8 mouse cellular contexts compared by ENCODE assay signal in the genomic region with DNA sequence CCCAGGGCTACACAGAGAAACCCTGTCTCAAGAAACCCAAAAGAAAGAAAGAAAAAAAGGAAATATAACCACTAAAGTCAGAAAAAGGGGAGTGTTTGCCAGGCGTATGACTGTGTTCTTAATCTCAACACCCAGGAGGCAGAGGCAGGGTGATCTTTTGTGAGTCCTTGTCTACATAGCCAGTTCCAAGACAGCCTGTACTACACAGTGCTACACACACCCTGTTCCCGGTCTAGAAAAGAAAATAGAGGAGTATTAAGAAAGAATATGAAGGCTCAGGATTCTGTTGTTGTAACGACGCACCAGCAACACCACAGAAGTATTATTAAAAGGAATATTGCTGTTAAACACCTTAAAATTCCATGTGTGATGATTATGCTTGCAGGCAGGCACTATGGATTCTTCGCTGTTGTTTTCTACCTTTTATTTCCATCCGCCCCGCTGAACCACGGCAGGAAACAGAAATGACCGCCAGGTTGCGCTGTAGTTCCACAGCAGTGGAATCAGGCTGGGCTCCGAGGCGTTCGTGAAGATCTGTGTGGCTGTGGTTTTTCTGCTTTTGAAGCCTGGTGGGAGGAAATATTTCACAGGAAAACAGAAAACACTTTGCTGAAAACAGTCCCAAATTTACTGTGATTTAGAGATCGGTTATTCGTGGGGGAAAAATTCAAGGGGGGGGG. TPM values are rescaled to one million over a fixed set of nuclear protein-coding genes. Genes with fewer than 3 reads are reported as not detected.
DNase-seq lines count a peak whose midpoint lies in the region; ATAC-seq lines count a peak whose summit lies in the region.

No protein-coding gene starts in this region.

- H3K27ac ChIP-seq in hindbrain, embryonic 14.5 days, result no peak overlapping the region

- WGBS in hindbrain, embryonic 14.5 days, result 18% methylated on average over 15 of the region's 15 CpGs

- peak; percentile 91 for ATAC-seq in hindbrain, embryonic 14.5 days (ENCODE audit: low FRiP score)
- peak; percentile 98 for ATAC-seq in megakaryocyte, adult 5-6 weeks (ENCODE audit: poor library complexity, severe bottlenecking)

- H3K9me3 ChIP-seq in hindbrain, embryonic 14.5 days (ENCODE audit: control insufficient read depth, low read length), result no peaks in the 10 kb centered on the region

- H3K4me2 ChIP-seq in hindbrain, embryonic 14.5 days (replicated peaks), result no peak overlapping the region

- H3K4me1 ChIP-seq in hindbrain, embryonic 14.5 days (replicated peaks; ENCODE audit: control insufficient read depth, insufficient read depth, low read length), result no peaks in the 10 kb centered on the region

- no peak overlapping the region for H3K4me3 ChIP-seq in hindbrain, embryonic 14.5 days (replicated peaks; ENCODE audit: low read length)

- no peaks in the 10 kb centered on the region for H3K27me3 ChIP-seq in hindbrain, embryonic 14.5 days (ENCODE audit: control insufficient read depth, insufficient read depth, low read length)

- no peak overlapping the region for H3K9ac ChIP-seq in hindbrain, embryonic 14.5 days

- peak; percentile 69 for DNase-seq in MN1 (ENCODE audit: low spot score)
- DNase-seq in cerebellum, adult 18-20 months, result peak; percentile 61 to 70
- DNase-seq in forelimb bud, embryonic 11.5 days (ENCODE audit: low read depth, low spot score), result peak; percentile 89
- peak; percentile 96 for DNase-seq in hindbrain, embryonic 14.5 days (ENCODE audit: low spot score)
- peak; percentile 81 to 86 for DNase-seq in layer of hippocampus, postnatal 14 days (ENCODE audit: low spot score in 2 of 2)
- peak; percentile 86 to 91 for DNase-seq in right cerebral cortex, adult 2 months (ENCODE audit: low spot score in 2 of 2)
- DNase-seq in urinary bladder, adult 2 months (ENCODE audit: low spot score), result peak; percentile 65

- H3K36me3 ChIP-seq in hindbrain, embryonic 14.5 days (replicated peaks; ENCODE audit: control insufficient read depth, insufficient read depth), result no peaks in the 10 kb centered on the region

RNA-seq across cellular contexts. Expression of gene Tmem184c, which starts 19.5 kb away (rescaled TPM):
- 72.1 and 81.6 TPM in 2 replicates for polyA plus RNA-seq in hindbrain, embryonic 14.5 days (2014; fragmentation: Nextera tagmentation; extraction: Ambion mirVana)
- 10 to 100 TPM; 62.2 to 64.1 TPM for total RNA-seq in layer of hippocampus, postnatal 14 days (2021)
- 25.0 and 29.8 TPM in 2 replicates for total RNA-seq in megakaryocyte, adult 5-6 weeks (2015)
- total RNA-seq in megakaryocyte, adult 5-6 weeks (2017), result 20.6 and 25.2 TPM in 2 replicates
- 24.0 and 24.7 TPM in 2 replicates for polyA plus RNA-seq in urinary bladder, adult 2 months (2012; rRNA removed)
